Mouse (Mus musculus) sigmoid colon, adult 10 weeks (tissue): ENCODE data around the gene 4930562C15Rik. TPM values are rescaled to one million over a fixed set of nuclear protein-coding genes. Genes with fewer than 3 reads are reported as not detected.

Experiments used
- polyA plus RNA-seq: library from polyadenylated mRNA; stranded (reverse); fragments of 350-450 nt; fragmentation: Illumina TruSeq; extraction: RNeasy Lipid Tissue Mini Kit (QIAGEN cat#74804); gene quantifications from one replicate; pipeline ENCODE4 v1.2.3, GENCODE M21; 2014; ENCODE audit warnings: low read depth, low replicate concordance

Gene 4930562C15Rik
- polyA plus RNA-seq, result not detected

DNA sequence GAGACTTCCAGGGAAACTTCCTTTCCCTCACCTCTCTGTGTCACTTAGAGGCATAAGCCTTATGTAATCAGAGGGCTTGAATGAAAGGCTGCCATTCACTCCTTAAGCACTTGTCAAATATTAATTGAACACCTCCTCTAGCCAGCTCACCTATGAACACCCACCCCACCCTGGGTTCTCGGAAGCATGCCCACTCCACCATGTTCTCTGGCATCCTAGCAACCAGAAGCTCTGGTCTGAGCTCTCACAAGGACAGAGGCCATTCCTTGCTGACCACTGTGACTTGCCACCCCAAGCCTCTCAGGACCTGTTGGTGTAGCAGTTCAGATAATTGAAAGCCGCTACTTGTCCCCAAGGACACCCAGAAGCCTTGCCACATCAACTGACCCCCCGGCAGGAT lies at the start of gene 4930562C15Rik:
TSS of gene 4930562C15Rik (plus strand) at position 226 of the 400 bp plus-strand sequence.

DNA sequence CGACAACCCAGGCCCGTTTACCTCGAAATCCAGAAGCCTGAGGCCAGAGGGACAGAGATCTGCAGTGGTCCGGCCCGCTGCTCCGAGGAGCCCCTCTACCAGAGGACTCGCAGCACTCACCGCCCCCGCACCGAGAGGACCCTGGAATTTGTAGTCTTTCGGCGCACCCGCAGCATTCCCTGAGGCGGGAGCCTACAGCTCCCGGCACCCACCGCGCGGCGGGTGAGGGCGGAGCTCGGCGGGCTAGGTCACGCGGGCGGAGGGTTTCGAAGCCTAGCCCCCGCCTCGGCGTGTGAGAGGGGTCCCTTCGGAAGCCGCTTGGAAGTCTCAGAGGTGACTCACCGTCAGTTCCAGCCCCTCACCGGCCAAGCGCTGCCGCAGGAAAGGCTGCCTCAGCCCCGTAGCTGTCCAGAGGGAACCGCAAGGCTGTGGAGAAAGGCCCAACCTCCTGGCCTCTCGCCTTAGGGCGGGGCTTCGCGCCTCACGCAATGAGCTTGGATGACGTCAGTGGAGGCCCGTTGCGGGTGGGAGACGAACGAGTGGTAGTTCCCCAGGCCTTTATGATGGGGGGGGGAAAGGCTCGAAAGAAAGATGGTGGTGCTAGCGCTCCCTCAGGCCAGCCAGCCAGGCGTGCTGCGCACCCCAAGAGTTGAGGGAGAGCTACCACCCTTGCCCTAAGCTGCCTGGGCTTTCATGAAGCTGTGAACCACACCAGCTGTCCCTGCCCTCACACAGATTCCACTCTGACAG lies 45.2 kb upstream of the 4930562C15Rik start, which contains the start of gene Cdip1:
TSS of gene Cdip1 (minus strand) at position 483 of the 750 bp plus-strand sequence.

DNA sequence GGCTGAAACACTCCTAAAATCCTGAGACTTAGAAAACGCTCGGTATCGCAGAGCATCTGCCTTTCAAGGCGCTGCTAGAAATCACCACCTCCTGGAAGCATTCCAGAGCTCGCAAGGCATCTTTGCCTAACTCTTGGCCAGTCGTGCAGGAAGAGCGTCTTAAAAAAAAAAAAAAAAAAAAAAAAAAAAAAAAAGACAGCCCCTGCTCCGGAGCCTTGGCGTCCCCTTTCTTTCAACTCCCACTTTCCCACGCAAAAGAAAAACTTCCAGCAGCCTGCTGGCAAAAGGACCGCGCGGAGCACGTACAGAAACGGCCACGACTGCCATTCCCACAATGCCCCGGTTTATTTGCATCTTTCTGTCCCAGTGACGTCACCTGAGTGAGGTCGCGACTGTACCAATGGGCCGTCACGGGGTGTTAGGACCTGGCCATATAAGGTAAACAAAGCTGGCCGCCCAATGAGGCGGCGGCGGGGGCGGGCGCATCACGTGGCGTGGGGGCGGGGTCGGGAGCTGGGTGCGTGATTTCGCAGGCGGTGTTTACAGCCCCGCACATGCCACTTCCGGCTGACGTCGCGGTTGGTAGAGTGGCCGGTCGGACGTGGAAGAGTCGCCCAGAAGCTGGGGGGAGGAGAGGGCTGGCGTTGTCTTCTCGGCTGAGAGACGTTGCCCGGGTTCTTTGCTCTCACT lies 45.1 kb downstream of the 4930562C15Rik start, which contains the start of gene Ubald1:
TSS of gene Ubald1 (minus strand) at position 180 of the 690 bp plus-strand sequence.

DNA sequence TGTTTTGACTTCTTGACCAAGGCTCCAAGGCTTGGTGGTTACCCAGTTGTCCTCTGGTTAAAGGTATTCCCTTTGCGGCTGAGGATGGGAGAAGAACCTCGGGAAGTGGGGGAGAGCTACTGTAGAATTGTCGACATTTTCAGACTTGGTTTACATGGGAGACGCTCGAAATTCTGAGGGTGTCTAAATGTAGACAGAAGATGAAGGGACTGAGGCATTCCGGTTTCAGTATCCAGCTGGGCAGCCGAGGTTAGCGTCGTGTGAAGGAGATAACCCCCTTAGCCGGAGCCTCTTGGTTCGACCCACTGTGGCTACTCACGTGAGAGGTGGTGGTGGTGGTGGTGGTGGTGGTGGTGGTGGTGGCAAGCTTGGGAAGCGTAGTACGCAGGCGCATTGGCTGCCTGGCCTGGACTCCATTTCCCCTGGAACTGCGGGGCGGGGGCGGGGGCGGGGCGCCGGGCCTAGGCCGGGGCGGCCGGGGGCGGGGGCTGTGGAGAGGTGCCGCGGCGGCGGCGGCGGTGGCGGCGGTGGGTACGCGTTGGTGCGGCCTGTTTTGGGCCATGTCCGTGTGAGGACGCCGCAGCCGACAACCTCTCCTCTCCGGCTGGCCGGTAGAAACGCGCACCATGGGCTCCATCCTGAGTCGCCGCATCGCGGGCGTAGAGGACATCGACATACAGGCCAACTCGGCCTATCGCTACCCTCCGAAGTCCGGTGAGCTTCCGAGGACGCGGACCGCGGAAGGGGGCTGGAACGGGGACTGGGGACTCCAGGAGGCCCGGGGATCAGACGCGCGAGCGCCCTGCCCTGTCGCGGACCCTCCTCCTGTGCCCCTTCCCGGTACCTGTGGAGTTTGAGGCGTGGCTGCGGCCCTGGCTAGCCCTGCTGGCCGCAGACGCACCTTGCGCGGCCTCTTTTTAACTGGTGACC lies 50.8 kb downstream of the 4930562C15Rik start, which contains the start of gene Mgrn1:
TSS of gene Mgrn1 (plus strand) at position 490 of the 930 bp plus-strand sequence.

Other genes with a start within 250 kb of the 4930562C15Rik start
- gene Glis2, start 240.7 kb upstream of the 4930562C15Rik start, polyA plus RNA-seq, result 0.79 TPM
- gene Pam16, start 210.4 kb upstream of the 4930562C15Rik start, polyA plus RNA-seq, result 8.7 TPM
- gene Vasn, start 195.5 kb upstream of the 4930562C15Rik start, polyA plus RNA-seq, result 0.57 TPM
- 27.1 TPM for gene Dnaja3, start 195.4 kb upstream of the 4930562C15Rik start, polyA plus RNA-seq
- gene Coro7, start 155.6 kb upstream of the 4930562C15Rik start, polyA plus RNA-seq, result 2.0 TPM
- gene Nmral1, start 116.1 kb upstream of the 4930562C15Rik start, polyA plus RNA-seq, result 0.28 TPM
- 43.3 TPM for gene Hmox2, start 109.1 kb upstream of the 4930562C15Rik start, polyA plus RNA-seq
- 17.7 TPM for gene Cdip1, start 45.1 kb upstream of the 4930562C15Rik start, polyA plus RNA-seq
- 1.5 TPM for gene Ubald1, start 44.9 kb downstream of the 4930562C15Rik start, polyA plus RNA-seq
- gene Mgrn1, start 50.8 kb downstream of the 4930562C15Rik start, polyA plus RNA-seq, result 9.1 TPM
- gene Nudt16l1, start 103.3 kb downstream of the 4930562C15Rik start, polyA plus RNA-seq, result 4.3 TPM
- 6.6 TPM for gene Anks3, start 128.8 kb downstream of the 4930562C15Rik start, polyA plus RNA-seq
- gene Sept12, start 162.4 kb downstream of the 4930562C15Rik start, polyA plus RNA-seq, result not detected
- gene Smim22, start 171.9 kb downstream of the 4930562C15Rik start, polyA plus RNA-seq, result 3.5 TPM
- gene Rogdi, start 178.1 kb downstream of the 4930562C15Rik start, polyA plus RNA-seq, result 0.79 TPM
- gene Glyr1, start 214.4 kb downstream of the 4930562C15Rik start, polyA plus RNA-seq, result 70.1 TPM
- gene Ubn1, start 214.6 kb downstream of the 4930562C15Rik start, polyA plus RNA-seq, result 29.0 TPM